ENCODE assay signal across 14 mouse cellular contexts in the genomic region with DNA sequence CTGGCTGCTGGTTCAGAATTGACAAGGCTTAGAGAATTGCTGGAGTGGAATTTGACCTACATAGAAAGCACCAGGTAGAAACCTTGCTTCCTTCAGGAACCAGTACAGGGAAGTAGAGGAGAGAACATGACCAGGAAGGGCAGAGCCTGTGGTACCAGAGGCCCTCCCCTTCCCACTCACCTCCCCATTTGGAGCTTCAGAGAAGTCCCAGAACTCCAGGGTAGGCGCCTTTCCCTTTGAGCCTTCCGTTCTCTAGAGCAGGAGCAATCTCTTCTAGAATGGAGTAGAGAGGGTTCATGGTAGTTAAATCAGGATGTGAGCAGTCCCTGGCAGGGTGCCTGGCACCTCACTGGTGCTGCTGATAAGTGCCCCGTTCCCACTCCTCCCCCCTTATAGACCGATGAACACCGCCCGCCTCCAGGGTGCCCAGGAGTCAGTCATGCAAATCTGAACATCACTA. TPM values are rescaled to one million over a fixed set of nuclear protein-coding genes. Genes with fewer than 3 reads are reported as not detected.
A peak's percentile ranks its signal among the peaks of the same experiment; 100 is the strongest.
DNase-seq lines count a peak whose midpoint lies in the region; ATAC-seq and TF ChIP-seq lines count a peak whose summit lies in the region.
"Had no signal": no experiment of that assay in that cellular context is flagged by ENCODE, and none has a peak within 500 bp of the region (broad histone marks: within the 10 kb centered on the region; RNA-seq: fewer than 3 reads in every experiment).

No protein-coding gene starts in this region.

- H3K4me3 ChIP-seq in megakaryocyte, embryonic 14.5 days (replicated peaks): peak overlapping the region; percentile 25
- H3K4me3 ChIP-seq in heart, postnatal 0 days (ENCODE audit: low read depth, low read length): no peak overlapping the region
- no peak overlapping the region for H3K4me3 ChIP-seq in stomach, embryonic 15.5 days (replicated peaks)
- H3K4me3 ChIP-seq: forebrain, embryonic 13.5 days had no signal

- H3K9me3 ChIP-seq in megakaryocyte, embryonic 14.5 days: no peaks in the 10 kb centered on the region
- no peaks in the 10 kb centered on the region for H3K9me3 ChIP-seq in heart, postnatal 0 days (replicated peaks; ENCODE audit: control insufficient read depth, low read length)
- H3K9me3 ChIP-seq in stomach, embryonic 15.5 days: no peaks in the 10 kb centered on the region
- H3K9me3 ChIP-seq: forebrain, embryonic 13.5 days had no signal

- WGBS in heart, postnatal 0 days: 19% methylated on average over 6 of the region's 6 CpGs
- 60% methylated on average over 6 of the region's 6 CpGs for WGBS in stomach, embryonic 15.5 days

- peak overlapping the region; percentile 27; the same call in 1 of the 2 replicates for H3K9ac ChIP-seq in heart, postnatal 0 days (replicated peaks; ENCODE audit: low read depth, low read length)
- H3K9ac ChIP-seq in stomach, embryonic 15.5 days: no peak overlapping the region
- H3K9ac ChIP-seq: forebrain, embryonic 13.5 days had no signal

- peak; percentile 80 for DNase-seq in heart, postnatal 0 days (ENCODE audit: low spot score)
- DNase-seq in kidney, postnatal 25 days: peak; percentile 61 to 75
- DNase-seq in cerebellum, adult 8-10 months: no peak
- DNase-seq in frontal cortex, adult 2 months (ENCODE audit: extremely low spot score in 1 of 2, low spot score in 1 of 2): no peak
- DNase-seq in ovary, postnatal 10 days (ENCODE audit: low spot score): no peak
- DNase-seq: adrenal gland, postnatal 36 days; cerebellum, postnatal 14 days; midbrain, embryonic 14.5 days; thymus, postnatal 4 days had no signal

- TF ChIP-seq CTCF in heart, postnatal 0 days (IDR thresholded peaks at IDR 0.05; ENCODE audit: low read depth): no peak

- H3K36me3 ChIP-seq in megakaryocyte, embryonic 14.5 days (replicated peaks; ENCODE audit: low read length): peaks cover 99% of the 10 kb centered on the region
- peaks cover 5% of the 10 kb centered on the region; the same call in 1 of the 2 replicates for H3K36me3 ChIP-seq in heart, postnatal 0 days (replicated peaks; ENCODE audit: control insufficient read depth, insufficient read depth, low read length)
- 0 out of 2 replicates have a peak, but pooled peaks cover 3% of the 10 kb centered on the region for H3K36me3 ChIP-seq in stomach, embryonic 15.5 days

- TF ChIP-seq EP300 in heart, postnatal 0 days (IDR thresholded peaks at IDR 0.05; ENCODE audit: low read depth): no peak; the same call in 1 of the 2 replicates

- no peak for ATAC-seq in megakaryocyte, adult 5-6 weeks (ENCODE audit: poor library complexity, severe bottlenecking)
- peak; percentile 76 for ATAC-seq in heart, postnatal 0 days (ENCODE audit: insufficient read depth, low read depth)
- ATAC-seq in stomach, embryonic 15.5 days (ENCODE audit: insufficient read depth, low FRiP score, low read depth): no peak
- ATAC-seq: forebrain, embryonic 13.5 days; hindbrain, embryonic 16.5 days had no signal

- no peaks in the 10 kb centered on the region for H3K27me3 ChIP-seq in megakaryocyte, embryonic 14.5 days (replicated peaks)
- no peaks in the 10 kb centered on the region for H3K27me3 ChIP-seq in heart, postnatal 0 days (ENCODE audit: control insufficient read depth, insufficient read depth, low read length)
- H3K27me3 ChIP-seq in stomach, embryonic 15.5 days (replicated peaks): no peaks in the 10 kb centered on the region
- H3K27me3 ChIP-seq: forebrain, embryonic 13.5 days had no signal

- peaks cover 100% of the 10 kb centered on the region for H3K4me1 ChIP-seq in megakaryocyte, embryonic 14.5 days
- H3K4me1 ChIP-seq in heart, postnatal 0 days (ENCODE audit: control insufficient read depth, insufficient read depth): peaks cover 73% of the 10 kb centered on the region
- H3K4me1 ChIP-seq in stomach, embryonic 15.5 days: peaks cover 39% of the 10 kb centered on the region

- peak overlapping the region; percentile 91 for H3K27ac ChIP-seq in heart, postnatal 0 days (ENCODE audit: low read depth)
- H3K27ac ChIP-seq in stomach, embryonic 15.5 days: peak overlapping the region; percentile 4; the same call in 1 of the 2 replicates
- H3K27ac ChIP-seq: forebrain, embryonic 13.5 days had no signal

- peak overlapping the region; percentile 20 for H3K4me2 ChIP-seq in heart, postnatal 0 days (ENCODE audit: low read depth, low read length)
- no peak overlapping the region for H3K4me2 ChIP-seq in stomach, embryonic 15.5 days
- H3K4me2 ChIP-seq: forebrain, embryonic 13.5 days had no signal

RNA-seq across cellular contexts. Expression of gene Slc2a1, which starts 7.1 kb away (rescaled TPM):
- 106 and 116 TPM in 2 replicates for polyA plus RNA-seq in megakaryocyte, embryonic 14.5 days (2012; ENCODE audit: insufficient read depth, low replicate concordance)
- 9.0 and 14.4 TPM in 2 replicates for total RNA-seq in megakaryocyte, adult 5-6 weeks (2015)
- 14.3 and 18.0 TPM in 2 replicates for total RNA-seq in megakaryocyte, adult 5-6 weeks (2017)
- total RNA-seq in heart, postnatal 0 days (2014; rRNA removed; ENCODE audit: low replicate concordance): 93.0 and 120 TPM in 2 replicates
- polyA plus RNA-seq in heart, postnatal 0 days (2015; fragmentation: Nextera tagmentation; extraction: Ambion mirVana): 19.0 and 19.7 TPM in 2 replicates
- polyA plus RNA-seq in stomach, embryonic 15.5 days (2015; fragmentation: Nextera tagmentation; extraction: Ambion mirVana): 119 and 129 TPM in 2 replicates
- 98.9 and 106 TPM in 2 replicates for polyA plus RNA-seq in frontal cortex, adult 2 months (2012; rRNA removed)

RNA-seq across cellular contexts. Expression of gene Zfp691, which starts 58.4 kb away (rescaled TPM):
- 9.7 and 15.6 TPM in 2 replicates for polyA plus RNA-seq in megakaryocyte, embryonic 14.5 days (2012; ENCODE audit: insufficient read depth, low replicate concordance)
- 7.0 and 10.2 TPM in 2 replicates for total RNA-seq in megakaryocyte, adult 5-6 weeks (2015)
- 1.9 and 4.5 TPM in 2 replicates for total RNA-seq in megakaryocyte, adult 5-6 weeks (2017)
- 12.9 and 14.3 TPM in 2 replicates for total RNA-seq in heart, postnatal 0 days (2014; rRNA removed; ENCODE audit: low replicate concordance)
- polyA plus RNA-seq in heart, postnatal 0 days (2015; fragmentation: Nextera tagmentation; extraction: Ambion mirVana): 13.7 and 13.8 TPM in 2 replicates
- 4.6 and 5.5 TPM in 2 replicates for polyA plus RNA-seq in stomach, embryonic 15.5 days (2015; fragmentation: Nextera tagmentation; extraction: Ambion mirVana)
- polyA plus RNA-seq in frontal cortex, adult 2 months (2012; rRNA removed): 7.1 and 8.0 TPM in 2 replicates

Comparison
In these comparisons a context has a peak if more than half of its experiments do, and no peak if none do; other contexts are left out.
1. DNase-seq: peak in heart, postnatal 0 days (single experiment) and kidney, postnatal 25 days (2 of 2); none in cerebellum, adult 8-10 months (single experiment), frontal cortex, adult 2 months (0 of 2) and ovary, postnatal 10 days (single experiment).